Mouse (Mus musculus) embryo, embryonic 11.5 days (tissue): ENCODE measurements around the gene Slc25a21.

Source experiments
- DNase-seq: peaks from one replicate; pipeline ENCODE4 v3.0.0-alpha.2; 2012; ENCODE audit warnings: low read depth, low spot score

The Slc25a21 gene

DNA sequence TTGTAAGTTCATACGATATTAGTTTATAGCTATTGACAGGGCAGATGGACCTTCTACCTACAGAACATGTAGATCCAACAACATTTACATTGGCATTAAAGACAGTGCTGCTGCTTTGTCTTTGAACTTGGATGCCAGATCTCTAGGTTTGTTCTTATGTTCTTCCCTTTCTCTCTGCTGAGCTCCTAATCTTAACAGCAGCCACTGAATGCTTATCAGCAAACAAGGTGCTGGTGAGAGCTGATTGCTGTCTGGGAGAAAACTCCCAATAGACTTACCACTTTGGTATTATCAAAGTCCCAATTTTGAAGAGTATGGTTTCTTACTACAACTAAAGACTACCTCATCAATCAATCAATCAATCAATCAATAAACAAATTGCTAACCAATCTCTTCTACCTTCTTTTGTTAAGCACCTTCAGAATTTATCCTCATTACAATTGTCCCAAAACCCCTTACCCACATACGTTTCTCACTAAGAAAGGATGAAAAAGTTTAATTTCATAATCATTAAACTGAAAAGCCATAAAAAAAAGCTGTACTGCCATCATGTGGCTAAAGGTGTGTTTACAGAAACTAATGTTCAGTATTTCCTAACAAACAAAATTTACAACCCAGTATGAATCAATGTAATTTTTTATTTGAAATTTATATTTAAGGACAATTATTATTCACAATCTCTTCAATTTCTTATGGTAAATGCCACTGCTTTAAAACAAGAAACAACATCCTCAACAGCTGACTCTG is 12.7 kb downstream of the Slc25a21 start:
- no peak for DNase-seq

- no peak for DNase-seq
Observed at GRCm38 (mm10) chr12:57179465-57180188, 17.6 kb downstream of the Slc25a21 start.

DNA sequence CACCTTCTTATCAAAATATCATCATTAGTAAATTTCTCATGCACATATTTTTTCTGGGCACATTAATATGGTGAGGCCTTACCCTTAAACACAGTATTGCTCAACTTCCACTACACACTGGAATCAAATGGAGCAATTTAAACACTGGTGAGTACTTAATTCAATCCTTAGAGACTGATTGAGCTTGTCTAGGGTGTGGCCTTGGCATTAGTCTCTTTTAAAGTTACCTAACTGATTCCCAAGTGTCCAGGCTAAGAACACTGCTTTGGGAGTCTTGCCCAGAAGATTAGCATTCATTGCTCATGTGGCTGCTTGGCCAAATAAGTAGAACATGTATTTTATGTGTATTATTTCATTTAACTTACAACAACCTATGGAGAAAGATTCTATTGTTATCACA is 18.5 kb downstream of the Slc25a21 start:
- no peak for DNase-seq

- no peak for DNase-seq
Observed at GRCm38 (mm10) chr12:57163294-57163693, 34.0 kb downstream of the Slc25a21 start.

- no peak for DNase-seq
Observed at GRCm38 (mm10) chr12:57162840-57163239, 34.4 kb downstream of the Slc25a21 start.

DNA sequence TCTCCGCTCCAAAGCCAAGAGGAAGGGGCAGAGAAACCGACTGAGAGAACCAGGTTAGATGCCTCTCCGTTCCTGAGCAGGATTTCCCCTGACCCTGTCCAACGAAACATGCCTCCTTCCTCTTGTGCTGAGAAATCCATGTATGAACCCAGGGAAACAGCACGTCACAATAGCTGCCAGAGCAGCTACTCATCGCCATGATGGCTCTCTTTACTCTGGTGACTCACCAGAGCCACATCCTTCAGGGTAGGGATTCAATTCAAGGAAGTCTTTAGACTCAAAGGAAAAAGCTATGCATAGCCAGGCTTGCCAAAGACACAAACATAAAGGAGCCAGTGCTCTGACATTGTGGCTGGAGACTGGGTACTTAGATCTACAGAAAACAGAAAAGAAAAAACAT is 37.4 kb downstream of the Slc25a21 start:
- DNase-seq = no peak

DNA sequence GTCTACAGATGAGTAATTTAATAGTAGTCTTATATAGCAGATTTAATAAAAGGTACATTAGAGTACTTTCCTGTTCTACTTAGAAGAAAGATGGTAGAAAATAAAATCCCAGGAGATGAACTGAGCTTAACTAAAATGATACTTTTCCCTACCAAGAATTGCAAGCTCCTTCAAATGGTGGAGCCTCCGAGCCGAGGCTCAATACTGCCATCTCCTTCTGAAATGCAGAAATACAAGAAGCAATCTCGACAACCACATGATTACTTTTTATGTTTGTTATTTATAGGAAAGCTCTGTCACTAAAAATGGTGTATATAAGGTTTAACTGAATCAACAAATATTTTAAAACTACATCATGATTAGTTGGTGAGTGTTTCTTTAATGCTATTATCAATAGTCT is 39.0 kb downstream of the Slc25a21 start:
- no peak for DNase-seq

DNA sequence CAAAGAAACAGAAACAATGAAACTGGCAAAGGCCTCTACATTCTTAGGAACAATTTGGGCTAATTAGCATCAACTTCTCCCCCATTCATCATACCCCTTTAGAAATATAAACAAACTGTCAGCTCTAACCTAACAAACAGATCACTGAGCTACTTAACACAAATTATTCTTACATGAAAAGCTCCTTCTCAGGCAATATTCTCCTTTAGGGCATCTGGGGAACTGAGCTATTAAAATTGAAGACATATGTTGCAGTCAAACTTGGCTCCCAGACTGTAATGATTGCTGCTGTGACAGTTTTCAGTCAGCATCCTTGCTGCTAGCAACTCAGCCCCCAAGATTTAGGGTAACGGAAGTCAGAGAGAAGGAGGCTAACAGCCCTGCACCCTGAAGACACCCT is 58.3 kb downstream of the Slc25a21 start:
- no peak for DNase-seq

DNA sequence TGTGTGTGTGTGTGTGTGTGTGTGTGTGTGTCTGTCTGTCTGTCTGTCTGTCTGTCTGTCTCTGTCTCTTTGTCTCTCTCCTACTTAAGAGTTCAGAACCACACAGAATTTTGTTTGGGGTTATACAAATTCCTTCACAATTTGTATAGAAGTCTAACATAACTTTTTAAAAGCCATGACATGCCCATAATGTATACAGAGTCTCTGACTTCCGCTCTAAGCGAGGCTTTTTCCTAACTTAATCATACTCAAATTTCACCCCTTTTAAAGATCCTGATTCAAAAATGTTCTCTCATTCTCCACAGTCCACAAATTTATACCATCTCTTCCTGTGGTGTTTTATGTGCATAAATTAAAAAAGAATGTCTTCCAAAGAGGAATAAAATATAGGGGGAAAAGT is 59.5 kb downstream of the Slc25a21 start:
- DNase-seq = no peak

GRCm38 (mm10) chr12:57118602-57119001 is 78.7 kb downstream of the Slc25a21 start:
- DNase-seq = no peak

DNA sequence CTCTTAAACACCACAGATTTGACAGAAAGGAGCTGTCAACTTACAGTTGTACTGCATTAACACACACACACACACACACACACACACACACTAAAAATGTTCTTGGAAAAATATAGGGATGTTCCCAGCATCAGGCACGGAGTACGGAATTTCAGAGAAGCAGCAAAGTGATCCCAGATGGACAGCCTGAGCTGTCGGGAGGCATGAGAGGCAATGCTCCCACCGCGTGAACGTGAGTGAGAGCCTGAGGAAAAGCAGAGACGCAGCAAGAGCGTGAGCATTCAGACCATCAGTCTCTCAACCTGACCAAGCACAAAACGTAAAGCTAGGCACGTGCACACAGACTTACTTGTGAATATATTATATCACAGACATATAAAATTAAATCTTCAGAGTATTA is 81.8 kb downstream of the Slc25a21 start:
- DNase-seq = no peak

DNA sequence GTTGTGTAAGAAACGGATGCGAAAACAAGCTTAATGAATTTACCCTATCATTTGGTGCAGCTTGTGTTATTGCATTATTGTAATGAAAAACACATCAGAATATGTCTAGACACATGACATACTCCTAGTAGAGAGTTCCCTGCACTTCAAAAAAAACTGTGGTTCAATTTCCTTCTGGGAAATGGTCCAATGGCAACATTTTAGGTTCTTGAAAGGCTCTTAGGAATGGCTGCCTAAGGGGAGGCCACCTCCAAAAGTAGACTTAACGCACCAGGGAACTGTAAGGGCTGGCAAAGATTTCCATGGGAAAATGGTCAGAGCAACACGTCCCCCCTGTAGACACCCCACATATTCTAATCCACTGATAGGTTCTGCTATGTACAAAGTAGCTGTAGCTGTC is 87.9 kb downstream of the Slc25a21 start:
- DNase-seq = no peak

DNA sequence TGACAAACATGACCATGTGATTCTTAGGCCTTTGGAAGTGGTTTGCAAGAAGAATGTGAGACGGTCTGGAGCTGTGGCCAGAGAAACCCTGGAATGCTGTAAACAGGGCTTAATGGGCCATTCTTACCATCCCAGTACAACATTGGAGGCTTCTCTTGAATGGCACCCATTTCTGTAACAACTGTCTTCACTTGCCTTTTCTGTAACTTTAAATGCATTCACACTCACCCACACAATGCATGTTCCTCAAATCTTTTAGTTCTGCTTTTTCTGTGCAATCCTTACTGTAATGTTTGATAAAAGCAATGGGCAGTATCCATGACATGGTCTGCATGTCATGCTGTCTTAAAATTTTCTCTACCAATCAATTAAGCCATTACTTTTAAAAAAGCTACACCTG is 95.0 kb downstream of the Slc25a21 start:
- no peak for DNase-seq

- no peak for DNase-seq
Observed at GRCm38 (mm10) chr12:57100549-57100948, 96.7 kb downstream of the Slc25a21 start.

GRCm38 (mm10) chr12:57099066-57099465 is 98.2 kb downstream of the Slc25a21 start:
- DNase-seq = no peak

DNA sequence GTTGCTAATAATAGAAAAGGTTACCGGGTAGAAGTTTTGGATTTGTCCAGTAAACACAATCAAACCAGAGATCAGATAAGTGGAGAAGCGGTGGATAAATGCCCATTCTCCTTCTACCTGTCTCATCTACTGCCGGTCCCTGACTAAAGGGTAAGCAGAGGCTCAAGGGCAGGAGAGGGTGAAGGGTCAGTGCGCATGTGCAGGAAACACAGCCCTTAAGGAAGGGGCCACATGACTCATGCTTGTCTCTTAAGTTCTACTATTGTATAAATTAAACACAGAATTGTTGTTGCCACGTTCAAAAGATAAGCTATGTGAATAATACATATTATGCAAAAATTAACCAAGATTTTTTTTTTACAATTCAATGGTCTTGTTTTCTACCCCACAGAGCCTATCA is 98.9 kb downstream of the Slc25a21 start:
- no peak for DNase-seq

DNA sequence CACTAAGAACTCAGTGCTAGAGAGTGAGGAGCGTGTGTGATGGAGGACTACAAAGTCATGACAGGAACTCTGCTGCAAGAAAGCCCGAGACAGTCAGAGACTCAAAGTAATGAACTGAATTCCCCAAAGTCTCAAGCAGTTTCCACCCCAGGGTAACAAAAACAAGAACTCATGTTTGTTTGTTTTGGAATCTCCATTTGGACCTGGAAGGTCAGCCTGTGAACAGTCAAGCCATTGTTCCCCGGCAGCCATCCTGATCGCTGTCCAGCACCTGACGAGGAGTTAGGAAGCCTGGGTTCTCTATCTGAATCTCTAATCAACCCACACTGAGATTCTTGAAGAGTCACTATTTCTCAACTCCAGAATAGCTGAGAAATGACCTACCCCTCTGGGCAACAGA is 104.2 kb downstream of the Slc25a21 start:
- DNase-seq = no peak

DNA sequence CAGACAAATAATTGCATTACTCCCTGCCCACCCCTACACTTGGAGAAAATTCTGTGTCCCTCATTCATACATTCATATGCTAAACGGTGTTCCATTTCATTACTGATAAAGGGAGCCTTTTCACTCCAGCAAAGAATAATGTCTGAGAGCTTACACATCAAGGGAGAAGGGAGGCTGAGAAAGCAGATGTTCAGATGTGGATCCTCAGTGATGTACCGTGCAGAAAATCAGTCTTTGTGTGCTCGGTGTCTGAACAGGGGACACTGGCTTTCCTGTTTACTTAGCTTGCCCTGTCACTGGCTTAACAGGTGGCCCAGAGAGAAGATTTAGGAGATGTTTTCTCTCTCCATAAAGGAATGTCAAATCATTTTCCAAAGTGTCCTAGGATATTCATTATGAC is 112.8 kb downstream of the Slc25a21 start:
- DNase-seq = no peak

DNA sequence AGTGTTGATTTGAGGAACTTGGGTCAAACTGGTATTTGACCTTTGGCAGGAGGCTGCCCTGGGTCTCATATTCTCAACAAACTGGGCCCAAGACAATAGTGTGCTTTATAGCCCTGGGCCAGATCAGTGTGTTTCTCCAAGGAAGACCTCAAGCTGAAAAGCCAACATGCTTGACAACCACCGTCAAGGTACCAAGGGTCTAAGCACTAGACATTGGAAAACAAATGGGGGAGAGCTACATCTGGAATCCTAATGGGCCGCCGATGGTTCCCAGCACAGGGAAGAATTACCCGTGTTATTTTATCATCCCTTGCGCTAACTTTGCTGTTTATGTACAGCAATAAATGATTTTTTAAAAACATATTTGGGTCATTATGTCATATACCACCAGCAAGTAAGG is 113.7 kb downstream of the Slc25a21 start:
- DNase-seq = no peak

- DNase-seq = no peak
Observed at GRCm38 (mm10) chr12:57076606-57077005, 120.7 kb downstream of the Slc25a21 start.

GRCm38 (mm10) chr12:57072616-57073015 is 124.7 kb downstream of the Slc25a21 start:
- no peak for DNase-seq

GRCm38 (mm10) chr12:57068607-57069006 is 128.7 kb downstream of the Slc25a21 start:
- DNase-seq = peak; percentile 46

- DNase-seq = no peak
Observed at GRCm38 (mm10) chr12:57019737-57020136, 177.5 kb downstream of the Slc25a21 start.
